Mouse (Mus musculus) heart, adult 2 months (tissue): ENCODE results near the gene Crtc3.

ENCODE experiments used
- CTCF ChIP-seq: fragments of 200-600 bp; IDR thresholded peaks from 2 replicates; pipeline ENCODE4 v1.8.1; 2022; ENCODE audit warnings: antibody characterized with exemption, mild to moderate bottlenecking, moderate library complexity
- POLR2A ChIP-seq: fragments of 200-500 bp; IDR thresholded peaks from 2 replicates; pipeline ENCODE4 v1.6.1; 2011; ENCODE audit warnings: mild to moderate bottlenecking, low read depth, low read length, control low read depth; ENCODE audit not compliant: insufficient read depth

- TF ChIP-seq CTCF (no peak), POLR2A (no peak)
These were observed 111.2 kb downstream of the Crtc3 start for GRCm38 (mm10) chr7:80577417-80577980.
